Mouse (Mus musculus): ENCODE data around the gene Col28a1.

DNA sequence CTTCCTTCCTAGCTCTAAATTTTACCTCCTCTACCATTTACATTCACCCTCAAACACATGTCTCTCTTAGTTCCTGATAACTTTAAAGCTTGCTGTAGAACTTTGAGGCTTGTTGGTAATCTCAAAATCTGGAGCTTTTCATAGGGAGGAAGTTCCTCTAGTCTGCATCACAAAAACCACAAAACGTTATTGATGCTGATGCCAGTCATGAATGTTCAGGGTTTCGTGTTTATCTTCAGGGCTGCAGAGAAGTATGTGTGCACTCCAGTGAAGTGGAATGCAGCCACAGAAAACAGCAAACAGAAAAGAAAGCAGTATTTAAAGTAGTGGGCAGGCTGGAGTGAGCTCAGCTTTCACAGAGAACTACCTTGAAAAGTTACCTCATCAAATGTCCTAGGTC is 124.0 kb downstream of the Col28a1 start:
- TF ChIP-seq CTCF (IDR thresholded peaks at IDR 0.05) (no peak), EP300 (IDR thresholded peaks at IDR 0.05) (no peak)
